Mouse (Mus musculus): ENCODE measurements around the gene Bok.

The Bok gene

DNA sequence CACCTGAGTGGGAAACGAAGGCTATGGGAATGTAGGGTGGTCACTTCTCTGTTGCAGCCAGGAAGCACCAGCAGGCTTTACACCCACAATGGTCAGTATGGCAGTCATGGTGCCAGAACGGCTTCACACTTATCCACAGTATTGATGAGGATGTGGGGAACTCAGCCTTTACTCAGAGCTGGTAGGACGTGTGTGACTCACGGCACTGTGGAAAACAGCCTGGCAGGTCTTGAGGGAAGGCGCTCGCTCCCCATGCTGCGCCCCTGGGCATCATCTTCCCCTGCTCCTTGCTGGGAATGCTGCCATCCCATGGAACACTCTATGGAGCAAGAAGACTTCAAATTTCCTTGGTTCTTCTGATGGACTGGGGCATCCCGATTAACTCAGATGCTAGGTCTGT, 5.6 kb downstream of the Bok start:
- DNase-seq (ENCODE audit: low spot score), result no peak

DNA sequence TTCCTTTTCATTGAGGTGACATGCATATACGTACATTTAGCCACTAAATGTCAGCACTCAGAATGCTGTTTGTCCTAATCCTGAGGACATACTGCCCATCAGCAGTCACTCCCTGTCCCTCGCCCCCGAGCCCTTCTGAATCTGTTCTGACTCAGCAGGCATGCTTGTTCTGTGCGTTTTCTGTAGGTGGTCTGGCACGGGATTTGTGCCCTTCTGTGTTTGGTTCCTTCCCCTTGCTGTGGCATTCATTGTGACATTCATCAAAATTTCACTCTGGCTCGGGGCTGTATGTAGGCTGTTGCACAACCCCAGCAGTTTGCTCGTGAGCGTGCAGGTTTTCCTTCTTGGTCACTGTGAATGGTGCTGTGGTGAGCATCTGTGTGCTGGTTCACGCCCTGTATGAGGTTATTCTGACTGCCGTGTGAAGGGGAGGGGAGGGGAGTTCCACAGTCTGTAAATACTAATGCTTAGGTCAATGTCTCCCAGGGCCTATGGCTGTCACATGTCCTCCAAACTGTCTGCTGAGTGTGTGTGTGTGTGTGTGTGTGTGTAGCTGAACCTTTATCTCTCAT, 6.4 kb downstream of the Bok start:
- no peak for DNase-seq (ENCODE audit: low spot score)

DNA sequence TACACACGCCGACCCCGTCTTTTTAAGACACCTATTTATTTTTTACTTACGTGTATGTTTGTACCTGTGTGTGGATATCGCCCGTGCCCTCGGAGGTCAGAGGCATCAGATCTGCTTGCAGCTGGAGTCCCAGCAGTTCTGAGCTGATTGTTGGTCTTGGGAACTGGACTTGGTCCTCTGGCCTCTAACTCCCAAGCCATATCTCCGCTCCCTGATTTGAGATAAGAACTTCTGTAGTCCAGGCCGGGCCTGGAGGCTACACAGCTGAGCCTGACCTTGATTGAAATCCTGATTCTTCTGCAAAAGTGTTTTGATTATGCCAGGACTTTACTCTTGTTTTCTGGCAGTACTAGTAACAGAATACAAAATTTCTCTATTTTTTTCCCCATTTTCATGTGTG, 7.3 kb downstream of the Bok start:
- DNase-seq (ENCODE audit: low spot score), result no peak

DNA sequence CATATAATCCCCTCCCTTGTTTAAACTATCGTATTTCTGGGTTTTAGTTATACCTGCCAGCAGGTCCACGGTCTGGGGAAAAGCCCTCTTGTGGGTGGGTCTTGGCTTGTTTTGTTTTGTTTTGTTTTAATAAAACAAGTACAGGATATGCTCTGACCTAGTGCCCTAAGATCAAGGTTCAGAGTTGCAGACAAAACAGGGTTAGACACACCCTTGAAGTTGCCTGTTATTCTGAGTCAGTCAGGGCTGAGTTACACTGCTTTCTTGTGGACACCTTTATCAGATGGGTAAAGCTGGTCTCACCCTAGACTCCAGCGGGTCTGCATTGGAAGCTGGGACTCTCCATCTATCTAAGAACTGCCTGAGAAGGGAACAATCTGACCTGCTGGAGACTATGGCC, 8.0 kb downstream of the Bok start:
- DNase-seq (ENCODE audit: low spot score), result no peak

DNA sequence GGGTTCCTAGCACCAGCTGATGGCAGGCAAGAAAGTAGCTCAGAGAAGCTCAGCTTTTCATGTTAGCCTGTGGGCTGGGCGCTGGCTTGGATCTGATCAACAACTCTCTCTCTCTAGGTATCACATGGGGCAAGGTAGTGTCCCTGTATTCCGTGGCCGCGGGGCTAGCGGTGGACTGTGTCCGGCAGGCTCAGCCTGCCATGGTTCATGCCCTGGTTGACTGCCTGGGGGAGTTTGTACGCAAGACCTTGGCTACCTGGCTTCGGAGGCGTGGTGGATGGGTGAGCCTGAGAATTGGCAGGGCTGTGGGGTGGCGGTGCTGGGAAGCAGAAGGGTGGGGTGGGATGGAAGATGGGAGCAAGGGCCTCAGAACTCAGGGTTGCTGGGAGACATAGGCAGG, 8.5 kb downstream of the Bok start:
- no peak for DNase-seq (ENCODE audit: low spot score)

DNA sequence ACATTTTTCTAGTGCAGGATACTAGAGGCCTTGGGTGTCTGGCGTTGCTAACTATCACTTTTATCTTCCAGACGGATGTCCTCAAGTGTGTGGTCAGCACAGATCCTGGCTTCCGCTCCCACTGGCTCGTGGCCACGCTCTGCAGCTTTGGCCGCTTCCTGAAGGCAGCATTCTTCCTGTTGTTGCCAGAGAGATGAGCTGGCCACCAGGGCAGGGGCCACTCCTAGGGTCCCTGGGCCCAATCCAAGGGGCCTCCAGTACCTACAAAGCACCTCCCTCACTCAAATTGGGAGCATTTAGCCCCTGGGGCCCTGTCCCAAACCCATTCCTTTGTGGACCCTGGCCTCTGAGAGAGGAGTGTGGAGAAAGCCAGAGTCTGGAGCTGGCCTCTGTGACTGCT, 9.5 kb downstream of the Bok start:
- DNase-seq (ENCODE audit: low spot score), result peak; percentile 75

DNA sequence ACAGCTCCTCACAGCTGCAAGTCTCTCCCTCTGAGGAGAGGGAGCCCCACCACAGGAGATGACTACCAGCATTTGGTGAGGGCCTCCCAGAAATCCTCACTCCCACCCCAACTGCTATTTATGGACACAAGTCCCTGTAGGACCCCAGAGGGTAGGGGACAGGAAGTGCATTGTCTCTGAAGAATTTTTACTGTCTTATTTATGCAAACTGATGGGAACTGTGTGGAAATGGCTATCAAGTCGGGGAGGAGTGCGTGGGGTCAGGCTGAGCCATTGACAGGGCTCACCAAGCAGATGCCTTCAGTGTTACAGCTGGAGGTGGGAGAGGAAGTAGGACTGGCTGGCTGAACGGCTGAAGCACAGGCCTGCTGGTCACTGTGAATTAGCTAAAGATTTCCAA, 11.9 kb downstream of the Bok start:
- DNase-seq (ENCODE audit: low spot score), result no peak

DNA sequence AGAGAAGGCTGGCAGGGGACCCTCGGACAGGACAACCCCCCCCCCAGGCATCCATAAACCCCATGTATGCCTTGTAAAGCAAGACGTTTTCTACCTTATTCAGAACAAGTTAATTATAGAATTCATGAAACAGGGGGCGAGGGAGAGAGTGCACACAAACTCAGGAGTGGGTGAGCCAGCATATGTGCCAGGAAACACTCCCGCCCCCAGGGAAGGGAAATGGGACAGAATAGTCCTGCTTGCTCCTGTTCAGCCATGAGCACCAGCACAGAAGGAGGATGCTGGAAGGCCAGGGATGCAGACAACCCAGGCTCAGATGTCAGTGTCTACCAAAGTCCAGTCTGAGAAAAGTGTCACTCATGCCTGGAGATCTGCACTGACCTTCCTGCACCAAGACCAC, 13.7 kb downstream of the Bok start:
- no peak for DNase-seq (ENCODE audit: low spot score)

DNA sequence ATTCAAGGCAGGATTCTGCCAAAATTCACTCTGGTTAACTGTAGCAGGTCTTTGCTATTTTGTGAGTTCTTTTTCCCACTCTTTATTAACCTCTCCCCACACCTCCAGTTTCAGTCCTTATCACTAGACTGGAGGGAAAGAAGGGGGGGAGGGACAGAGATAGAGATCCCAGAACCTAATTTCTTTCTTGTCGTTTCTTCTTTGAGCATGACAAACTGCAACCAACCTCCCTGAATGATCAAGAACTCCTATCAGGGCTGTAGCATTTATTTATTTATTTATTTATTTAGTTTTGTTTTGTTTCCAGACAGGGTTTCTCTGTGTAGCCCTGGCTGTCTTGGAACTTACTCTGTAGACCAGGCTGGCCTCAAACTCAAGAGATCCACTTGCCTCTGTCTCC, 16.6 kb downstream of the Bok start:
- DNase-seq (ENCODE audit: low spot score), result no peak

DNA sequence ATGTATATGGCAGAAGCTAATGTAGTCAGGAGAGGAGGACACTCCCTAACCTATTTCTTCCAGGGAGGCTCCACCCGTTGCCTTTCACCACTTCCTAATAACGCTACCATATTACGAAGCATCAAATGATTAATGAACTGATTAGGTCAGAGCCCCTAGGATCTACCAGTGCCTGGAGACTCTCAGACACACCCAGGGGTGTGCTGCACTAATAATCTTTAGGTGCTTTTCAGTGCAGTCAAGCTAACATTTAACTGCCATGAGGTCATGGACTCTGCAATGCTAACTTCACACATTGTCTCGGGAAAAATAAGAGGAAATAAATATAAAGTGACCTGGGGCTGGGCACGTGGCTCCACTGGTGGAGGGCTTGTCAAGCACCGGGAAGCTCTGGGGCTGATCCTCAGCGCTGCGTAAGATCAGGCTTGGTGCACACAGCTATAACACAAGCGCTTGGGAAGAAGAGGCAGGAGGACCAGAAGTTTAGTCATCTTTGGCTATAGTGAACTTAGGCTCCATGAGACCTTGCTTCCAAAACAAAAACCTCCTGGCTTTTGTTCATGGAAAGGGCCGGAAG, 18.1 kb downstream of the Bok start:
- no peak for DNase-seq (ENCODE audit: low spot score)

DNA sequence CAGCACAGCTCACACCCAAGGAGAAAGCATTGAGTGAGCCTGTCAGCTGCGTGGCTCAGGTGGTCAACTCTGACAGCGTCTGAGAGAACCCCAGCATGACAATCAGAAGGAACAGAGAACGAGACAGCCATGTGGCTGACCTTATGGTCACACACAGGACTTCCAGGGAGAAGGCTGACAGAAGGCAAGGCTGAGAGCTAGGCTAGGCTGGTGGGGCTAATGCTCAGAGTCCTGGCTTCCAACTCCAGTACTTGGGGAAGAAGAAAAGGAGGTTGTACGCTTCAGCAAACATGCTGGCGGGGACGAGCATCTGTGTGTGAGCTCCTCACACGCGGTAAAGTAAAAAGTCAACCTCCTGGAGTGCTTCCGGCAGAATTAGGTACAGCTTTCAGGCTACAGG, 18.9 kb downstream of the Bok start:
- no peak for DNase-seq (ENCODE audit: low spot score)

DNA sequence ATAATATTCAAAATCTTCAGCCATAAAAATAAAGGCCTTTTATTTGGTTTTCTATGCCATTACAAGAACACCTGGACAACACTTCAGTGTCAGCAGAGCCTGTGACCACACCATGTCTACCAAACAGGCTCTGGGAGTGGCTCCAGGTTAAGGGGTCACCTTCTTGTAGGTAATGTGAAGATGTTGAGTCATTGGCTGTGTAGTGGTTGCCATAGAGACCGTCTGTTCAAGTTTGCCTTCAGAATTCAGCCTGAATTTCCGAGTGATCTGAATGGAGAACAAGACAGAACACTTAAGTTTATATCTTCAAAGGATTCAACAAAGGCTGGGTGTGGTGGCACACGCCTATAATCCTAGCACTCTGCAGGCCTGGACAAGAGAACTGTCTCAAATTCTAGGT, 19.9 kb downstream of the Bok start:
- no peak for DNase-seq (ENCODE audit: low spot score)

DNA sequence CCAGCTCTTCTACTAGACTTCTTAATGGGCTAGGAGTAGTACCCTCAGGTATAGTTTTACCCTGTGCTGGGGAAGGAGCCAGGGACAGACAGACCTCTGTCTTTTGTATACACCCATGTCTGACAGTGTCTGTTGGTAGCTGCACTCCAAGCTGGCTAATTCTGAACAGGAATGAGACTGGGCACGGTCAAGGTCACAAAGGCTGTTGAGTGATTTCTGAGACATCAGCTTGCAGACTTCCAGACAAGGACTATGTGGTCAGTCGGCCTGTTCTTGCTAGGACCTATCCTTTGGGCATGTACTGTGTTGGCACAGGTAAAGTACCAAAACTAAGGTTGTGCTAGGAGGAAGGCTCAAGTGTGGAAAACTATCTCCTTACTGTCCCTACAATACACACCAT, 30.7 kb downstream of the Bok start:
- DNase-seq (ENCODE audit: low spot score), result no peak

DNA sequence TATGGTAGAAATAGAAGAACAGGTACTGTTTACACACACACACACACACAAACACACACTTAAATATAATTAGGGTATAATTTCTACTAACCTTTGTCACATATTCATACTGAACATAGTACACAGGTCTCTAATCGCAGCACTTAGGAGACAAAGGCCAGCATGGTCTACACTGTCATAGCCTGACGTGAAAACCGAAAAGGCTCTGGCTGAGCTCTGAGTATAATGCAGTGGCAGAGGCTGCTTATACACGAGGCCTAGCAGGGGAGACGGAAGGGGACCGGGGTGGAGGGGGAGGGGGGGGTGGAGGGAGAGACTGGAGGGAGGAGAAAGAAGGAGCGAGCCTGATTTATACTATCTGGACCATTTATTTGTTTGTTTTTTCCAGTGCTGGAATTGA, 36.1 kb downstream of the Bok start:
- no peak for DNase-seq (ENCODE audit: low spot score)

DNA sequence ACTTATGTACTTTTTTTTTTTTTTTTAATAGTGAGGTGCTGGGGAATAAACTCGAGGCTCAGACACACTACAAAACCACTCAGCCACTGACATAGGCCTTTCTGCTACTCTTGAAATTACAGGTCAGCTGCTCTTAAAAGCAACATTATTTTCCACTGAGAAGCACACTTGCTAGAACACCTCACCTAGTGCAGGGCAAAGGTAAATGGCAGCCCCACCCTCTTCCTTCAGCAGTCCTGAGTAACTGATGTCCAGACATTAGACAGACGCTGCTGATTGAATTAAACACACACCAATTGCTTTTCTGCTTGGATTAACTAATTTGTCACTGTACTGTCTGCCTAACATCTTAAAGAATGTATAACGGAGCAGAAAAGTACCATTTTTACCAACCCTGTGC, 39.2 kb downstream of the Bok start:
- no peak for DNase-seq (ENCODE audit: low spot score)

DNA sequence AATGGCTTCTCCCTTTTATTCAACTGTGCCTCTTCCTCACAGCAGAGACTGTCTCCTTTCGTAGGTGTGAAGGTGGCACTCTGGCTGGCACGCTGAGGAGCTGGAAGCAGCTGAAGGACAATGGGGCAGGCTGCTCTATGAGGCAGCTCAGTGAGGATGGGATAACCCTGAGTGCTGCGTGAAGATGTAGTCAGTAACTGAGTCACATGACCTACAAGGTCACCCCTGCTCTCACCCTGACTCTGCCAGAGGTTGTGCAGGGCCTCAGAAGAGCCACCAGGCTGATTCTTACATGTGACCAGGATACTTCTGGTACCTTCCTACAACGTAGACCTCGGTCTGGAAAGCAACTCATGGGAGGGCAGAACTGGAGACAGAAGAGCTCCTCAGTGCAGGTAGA, 40.2 kb downstream of the Bok start:
- DNase-seq (ENCODE audit: low spot score), result no peak

DNA sequence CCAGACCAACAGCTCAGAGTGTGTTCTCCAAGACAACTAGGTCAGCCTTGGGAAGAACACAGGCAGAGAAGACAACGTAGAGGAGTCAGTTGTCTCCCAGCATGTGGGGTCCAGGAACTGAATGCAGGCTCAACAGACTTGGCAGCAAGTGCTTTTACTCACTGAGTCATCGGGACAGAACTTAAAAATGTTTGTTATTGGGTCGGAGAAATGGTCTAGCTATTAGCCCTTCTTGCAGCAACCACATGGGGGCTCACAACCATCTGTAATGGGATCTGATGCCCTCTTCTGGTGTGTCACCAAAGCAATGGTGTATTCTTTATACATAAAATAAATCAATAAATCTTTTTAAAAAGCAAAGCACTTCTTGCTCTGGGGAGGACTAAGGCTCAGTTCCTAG, 40.7 kb downstream of the Bok start:
- no peak for DNase-seq (ENCODE audit: low spot score)

DNA sequence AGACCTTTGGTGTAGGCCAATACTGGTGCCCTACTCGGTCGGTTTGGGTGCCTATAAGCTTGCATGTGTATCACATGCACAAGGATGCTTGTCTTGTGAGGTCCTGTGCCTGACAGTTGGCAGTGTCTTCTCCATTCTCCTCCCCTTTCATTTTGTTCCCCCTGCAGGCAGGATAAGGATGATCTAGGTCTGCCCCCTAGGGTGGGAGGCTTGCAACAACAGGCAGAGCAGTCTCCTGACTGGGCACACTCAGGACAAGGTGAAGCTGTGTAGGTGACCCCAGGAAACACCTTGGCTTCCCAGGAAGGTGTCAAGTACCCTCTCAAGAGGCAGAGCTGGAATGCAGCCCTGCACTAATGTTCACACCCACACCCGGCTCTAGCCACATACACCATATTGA, 41.5 kb downstream of the Bok start:
- DNase-seq (ENCODE audit: low spot score), result peak; percentile 79

DNA sequence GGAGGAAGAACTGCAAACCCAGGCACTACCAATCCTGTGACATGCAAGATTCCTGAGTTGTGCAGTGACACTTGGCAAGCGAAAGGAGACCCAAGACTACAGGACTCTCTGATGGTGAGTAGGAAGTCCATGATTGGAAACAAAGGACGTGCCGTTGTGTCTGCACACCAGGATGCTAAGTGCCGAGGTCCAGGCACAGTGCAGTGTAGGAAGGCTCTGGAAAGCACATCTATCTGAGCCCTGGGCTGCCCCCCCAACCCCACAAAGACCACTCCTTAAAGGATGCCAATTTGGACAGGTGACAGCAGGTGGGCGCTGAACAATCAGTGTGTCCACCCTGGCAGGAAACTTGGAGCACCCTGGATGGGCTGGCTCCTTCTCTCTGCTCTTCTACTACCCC, 45.6 kb downstream of the Bok start:
- no peak for DNase-seq (ENCODE audit: low spot score)

DNA sequence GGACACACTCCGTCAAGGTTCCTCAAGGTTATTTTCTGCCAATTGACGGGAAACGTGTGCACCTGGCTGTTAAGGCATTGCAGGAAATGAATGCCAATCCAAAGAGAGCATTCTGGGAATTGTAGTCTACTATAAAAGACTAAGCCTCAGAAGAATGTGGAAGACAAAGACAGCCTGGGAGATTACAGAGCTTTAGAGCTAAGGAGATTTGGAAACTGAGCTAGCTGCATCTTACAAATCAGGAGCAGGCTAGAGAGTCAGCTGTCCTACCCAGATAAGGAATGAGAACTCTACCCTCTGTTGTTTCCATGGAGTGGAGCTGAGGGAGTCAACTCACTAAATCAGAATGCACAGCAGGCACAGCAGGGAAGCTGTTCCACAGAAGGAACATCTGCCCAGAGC, 46.4 kb downstream of the Bok start:
- no peak for DNase-seq (ENCODE audit: low spot score)

DNA sequence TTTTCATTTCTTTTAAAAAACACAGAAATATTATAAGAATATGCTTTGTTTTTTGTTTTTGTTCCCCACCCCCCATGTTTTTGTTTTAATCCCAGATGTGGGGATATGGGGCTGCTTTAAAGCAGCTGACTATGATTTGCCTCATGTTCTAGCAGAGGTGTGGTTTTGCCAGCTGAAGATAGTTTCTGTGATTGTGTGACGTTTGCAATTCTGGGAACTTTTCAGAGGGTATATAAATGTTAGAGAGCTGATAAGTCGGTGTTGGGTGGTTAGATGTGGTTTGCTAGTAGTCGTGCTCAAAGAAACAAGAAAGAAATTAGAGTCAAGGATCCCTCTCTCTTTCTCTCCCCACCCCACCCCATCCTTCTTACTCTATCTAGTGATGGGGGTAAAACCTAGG, 50.4 kb downstream of the Bok start:
- DNase-seq (ENCODE audit: low spot score), result no peak

DNA sequence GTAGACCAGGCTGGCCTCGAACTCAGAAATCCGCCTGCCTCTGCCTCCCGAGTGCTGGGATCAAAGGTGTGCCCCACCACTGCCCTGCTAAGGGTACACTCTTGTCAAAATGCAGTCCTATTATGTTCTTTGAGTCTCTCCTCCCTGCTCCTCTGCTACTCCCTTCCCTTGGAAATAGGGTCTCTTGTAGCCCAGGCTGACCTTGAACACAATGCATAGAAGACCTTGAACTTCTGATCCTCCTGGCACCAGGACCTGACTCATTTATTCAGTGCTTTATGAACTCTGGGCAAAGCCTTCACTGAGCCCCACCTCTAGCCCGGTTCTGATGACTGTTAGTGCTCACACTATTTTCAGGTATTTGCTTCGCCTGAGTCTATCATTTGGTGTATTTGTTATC, 52.3 kb downstream of the Bok start:
- no peak for DNase-seq (ENCODE audit: low spot score)

DNA sequence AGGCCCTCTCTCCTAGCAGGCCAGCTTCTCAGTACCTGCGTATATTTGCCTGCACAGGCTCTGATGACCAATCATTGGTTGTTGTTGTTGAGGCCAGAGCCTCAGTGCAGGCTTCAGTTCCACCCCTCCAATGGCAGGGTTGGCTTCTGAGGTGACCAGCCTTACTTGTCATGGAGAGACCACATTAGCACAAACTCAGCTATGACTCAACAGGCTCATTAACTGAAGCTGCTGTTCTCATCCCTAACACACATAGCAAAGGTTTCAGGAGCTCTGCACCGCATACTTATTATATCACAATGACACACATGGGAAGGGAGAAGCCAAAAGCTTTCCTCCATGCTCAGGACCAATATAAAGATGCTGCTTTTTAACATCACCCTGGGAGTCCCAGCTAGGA, 55.2 kb downstream of the Bok start:
- no peak for DNase-seq (ENCODE audit: low spot score)

DNA sequence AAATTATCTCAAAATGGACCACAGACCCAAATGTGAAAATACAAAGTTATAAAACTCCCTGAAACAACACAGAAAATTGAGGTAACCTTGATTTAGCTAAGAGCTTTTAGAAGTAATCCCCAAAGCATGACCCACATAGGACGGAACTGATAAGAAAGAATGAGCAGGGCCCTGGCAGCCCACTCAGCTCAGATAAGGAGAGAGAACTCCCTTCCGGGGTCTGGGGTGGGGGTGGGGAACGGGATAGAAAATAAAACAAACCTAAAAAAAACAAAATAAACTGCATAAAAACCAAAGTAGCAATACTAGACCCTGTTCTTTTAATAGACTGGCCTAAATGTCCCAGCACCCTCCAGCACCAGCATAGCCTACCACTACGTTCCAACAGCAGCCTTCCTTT, 56.5 kb downstream of the Bok start:
- no peak for DNase-seq (ENCODE audit: low spot score)

DNA sequence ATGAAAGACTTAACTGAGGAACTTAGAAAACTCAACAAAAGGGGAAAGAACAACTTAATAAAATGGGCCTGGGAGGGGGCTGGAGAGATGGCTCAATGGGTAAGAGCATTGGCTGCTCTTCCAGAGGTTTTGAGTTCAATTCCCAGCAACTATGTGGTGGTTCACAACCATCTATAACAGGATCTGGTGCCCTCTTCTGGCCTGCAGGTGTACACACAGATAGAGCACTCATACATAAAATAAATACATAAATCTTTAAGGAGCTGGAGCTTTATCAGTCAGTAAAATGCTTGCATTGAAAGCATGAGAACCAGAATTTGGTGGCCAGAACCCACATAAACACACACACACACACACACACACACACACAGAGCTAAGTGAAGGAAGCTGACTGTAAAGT, 57.5 kb downstream of the Bok start:
- no peak for DNase-seq (ENCODE audit: low spot score)
